Mouse (Mus musculus) intestine, embryonic 15.5 days (tissue): ENCODE measurements around the gene Gdpd5. TPM values are rescaled to one million over a fixed set of nuclear protein-coding genes. Genes with fewer than 3 reads are reported as not detected.

Experiments used
- ATAC-seq: fragments of 200-750 bp; cut with Nextera tagmentation; 2 replicates; pipeline ENCODE4 v1.8.0; 2017; ENCODE audit warnings: moderate TSS enrichment, moderate library complexity
- H3K27ac ChIP-seq: fragments of 300-500 bp; sonication (generic); 2 replicates; pipeline ENCODE4 v1.5.1; 2015; ENCODE audit warnings: mild to moderate bottlenecking, inconsistent platforms
- H3K27me3 ChIP-seq: fragments of 300-500 bp; sonication (generic); replicated peaks from 2 replicates; pipeline ENCODE4 v1.6.1; 2015; ENCODE audit warnings: inconsistent platforms
- H3K36me3 ChIP-seq: fragments of 300-500 bp; sonication (generic); 2 replicates; pipeline ENCODE4 v1.6.1; 2015; ENCODE audit warnings: inconsistent platforms
- H3K4me1 ChIP-seq: fragments of 300-500 bp; sonication (generic); replicated peaks from 2 replicates; pipeline ENCODE4 v1.6.1; 2015; ENCODE audit warnings: inconsistent platforms
- H3K4me2 ChIP-seq: fragments of 300-500 bp; sonication (generic); replicated peaks from 2 replicates; pipeline ENCODE4 v1.6.1; 2015; ENCODE audit warnings: mild to moderate bottlenecking, inconsistent platforms
- H3K4me3 ChIP-seq: fragments of 300-500 bp; sonication (generic); replicated peaks from 2 replicates; pipeline ENCODE4 v1.5.1; 2015; ENCODE audit warnings: inconsistent platforms
- H3K9ac ChIP-seq: fragments of 300-500 bp; sonication (generic); 2 replicates; pipeline ENCODE4 v1.6.1; 2015; ENCODE audit warnings: inconsistent platforms
- H3K9me3 ChIP-seq: fragments of 300-500 bp; sonication (generic); 2 replicates; pipeline ENCODE4 v1.6.1; 2016; ENCODE audit warnings: inconsistent platforms
- WGBS: fragments of 180-500 bp; shearing (Covaris S2); methylation state at CpG from one replicate; pipeline ENCODE4 v1.1.7; 2015; 5-methylcytosine and 5-hydroxymethylcytosine counted together
- polyA plus RNA-seq: library from polyadenylated mRNA; unstranded; fragments of >200 nt; fragmentation: Nextera tagmentation; extraction: Ambion mirVana; gene quantifications from 2 replicates; pipeline ENCODE4 v1.2.1, GENCODE M21; 2015

Gdpd5 gene
- polyA plus RNA-seq, 1 experiment from 2014 or later, result 15.4 TPM

GRCm38 (mm10) chr7:99510087-99510501 lies 128.9 kb downstream of the Gdpd5 start:
- H3K9me3 ChIP-seq, result no peaks in the 10 kb centered on the region
- WGBS, result 9% methylated on average over 8 of the region's 8 CpGs
- no peaks in the 10 kb centered on the region for H3K27me3 ChIP-seq
- no peak overlapping the region for H3K4me3 ChIP-seq
- ATAC-seq, result no peak
- no peaks in the 10 kb centered on the region for H3K36me3 ChIP-seq
- no peak overlapping the region for H3K9ac ChIP-seq
- no peak overlapping the region for H3K27ac ChIP-seq
- H3K4me2 ChIP-seq, result no peak overlapping the region
- peaks cover 3% of the 10 kb centered on the region for H3K4me1 ChIP-seq

Other genes with a start within 250 kb of the Gdpd5 start
- gene Uvrag, start 240.3 kb upstream of the Gdpd5 start, polyA plus RNA-seq, result 20.5 and 20.9 TPM in 2 replicates
- 176 and 204 TPM in 2 replicates for gene Dgat2, start 198.7 kb upstream of the Gdpd5 start, polyA plus RNA-seq
- gene Mogat2, start 142.8 kb upstream of the Gdpd5 start, polyA plus RNA-seq, result 120 and 142 TPM in 2 replicates
- 6.1 and 6.8 TPM in 2 replicates for gene Map6, start 114.0 kb upstream of the Gdpd5 start, polyA plus RNA-seq
- gene Serpinh1, start 28.2 kb upstream of the Gdpd5 start, polyA plus RNA-seq, result 1,021 and 1,056 TPM in 2 replicates
- gene Klhl35, start 84.6 kb downstream of the Gdpd5 start, polyA plus RNA-seq, result 0.49 and 0.62 TPM in 2 replicates
- 810 and 875 TPM in 2 replicates for gene Rps3, start 102.3 kb downstream of the Gdpd5 start, polyA plus RNA-seq
- gene Arrb1, start 154.1 kb downstream of the Gdpd5 start, polyA plus RNA-seq, result 8.5 and 9.0 TPM in 2 replicates
- 1.3 and 1.4 TPM in 2 replicates for gene Tpbgl, start 245.7 kb downstream of the Gdpd5 start, polyA plus RNA-seq